Mouse (Mus musculus) layer of hippocampus, adult 2 months (tissue): Measurements from ENCODE around the gene St8sia2. TPM values are rescaled to one million over a fixed set of nuclear protein-coding genes. Genes with fewer than 3 reads are reported as not detected.
A peak's percentile ranks its signal among the peaks of the same experiment; 100 is the strongest.
"Not testable (repeated sequence)": the region's sequence is repeated elsewhere in the genome, so short reads cannot be mapped to it uniquely, and the experiment has no call there.

Source experiments
- DNase-seq, 2 experiments: peaks; one replicate each; pipeline ENCODE4 v3.0.0; 2022; ENCODE audit warnings: low spot score in 2 of 2
- H3K27ac ChIP-seq: fragments of 200-600 bp; 2 replicates; pipeline ENCODE4 v1.8.1; 2022
- H3K4me3 ChIP-seq: fragments of 200-600 bp; 2 replicates; pipeline ENCODE4 v1.8.1; 2022; ENCODE audit warnings: mild to moderate bottlenecking
- CTCF ChIP-seq: fragments of 200-600 bp; conservative IDR thresholded peaks from 2 replicates; pipeline ENCODE4 v1.8.1; 2022; ENCODE audit warnings: antibody characterized with exemption, mild to moderate bottlenecking, moderate library complexity
- total RNA-seq, 2 experiments: library from RNA; stranded (reverse); gene quantifications; 2 replicates each; pipeline ENCODE4 v1.2.3; 2021

Gene St8sia2
- total RNA-seq, 2 experiments from 2014 or later, result 1.3 to 1.8 TPM

- H3K27ac ChIP-seq, result no peak overlapping the region
- no peak for TF ChIP-seq CTCF
- DNase-seq, result no peak
- peak overlapping the region; percentile 67 for H3K4me3 ChIP-seq
Measured at GRCm38 (mm10) chr7:74012858-74013600, 461 bp downstream of the St8sia2 start.

GRCm38 (mm10) chr7:74011976-74012857, 1.3 kb downstream of the St8sia2 start:
- peak overlapping the region; percentile 67 for H3K4me3 ChIP-seq
- no peak for DNase-seq
- no peak overlapping the region for H3K27ac ChIP-seq
- no peak for TF ChIP-seq CTCF

GRCm38 (mm10) chr7:74008946-74009542, 4.4 kb downstream of the St8sia2 start:
- H3K4me3 ChIP-seq, result no peak overlapping the region
- no peak overlapping the region for H3K27ac ChIP-seq
- TF ChIP-seq CTCF, result no peak
- no peak for DNase-seq

- Histone ChIP-seq H3K27ac (no peak overlapping the region), H3K4me3 (no peak overlapping the region)
- TF ChIP-seq CTCF, result no peak
- DNase-seq, result no peak
Measured at GRCm38 (mm10) chr7:74006775-74007371, 6.6 kb downstream of the St8sia2 start.

GRCm38 (mm10) chr7:74006364-74006763, 7.1 kb downstream of the St8sia2 start:
- Histone ChIP-seq H3K27ac (no peak overlapping the region), H3K4me3 (no peak overlapping the region)
- no peak for DNase-seq
- no peak for TF ChIP-seq CTCF

GRCm38 (mm10) chr7:74000743-74001510, 12.6 kb downstream of the St8sia2 start:
- no peak for TF ChIP-seq CTCF
- H3K27ac ChIP-seq, result no peak overlapping the region
- no peak overlapping the region for H3K4me3 ChIP-seq
- DNase-seq, result no peak

GRCm38 (mm10) chr7:73989366-73989765, 24.1 kb downstream of the St8sia2 start:
- no peak for TF ChIP-seq CTCF
- Histone ChIP-seq H3K27ac (no peak overlapping the region), H3K4me3 (no peak overlapping the region)
- no peak for DNase-seq

- DNase-seq, H3K4me3 ChIP-seq, H3K27ac ChIP-seq: not testable (repeated sequence)
Measured at GRCm38 (mm10) chr7:73972157-73972556, 41.3 kb downstream of the St8sia2 start.

- TF ChIP-seq CTCF, result no peak
- no peak for DNase-seq
- no peak overlapping the region for H3K27ac ChIP-seq
- no peak overlapping the region for H3K4me3 ChIP-seq
Measured at GRCm38 (mm10) chr7:73965164-73965563, 48.3 kb downstream of the St8sia2 start.

GRCm38 (mm10) chr7:73962431-73962830, 51.1 kb downstream of the St8sia2 start:
- no peak for TF ChIP-seq CTCF
- H3K27ac ChIP-seq, result no peak overlapping the region
- DNase-seq, result no peak
- no peak overlapping the region for H3K4me3 ChIP-seq

GRCm38 (mm10) chr7:73954441-73954840, 59.0 kb downstream of the St8sia2 start:
- no peak for TF ChIP-seq CTCF
- no peak overlapping the region for H3K27ac ChIP-seq
- no peak overlapping the region for H3K4me3 ChIP-seq
- peak; percentile 4 to 15 for DNase-seq

- no peak for TF ChIP-seq CTCF
- no peak for DNase-seq
Measured at GRCm38 (mm10) chr7:73953131-73953530, 60.4 kb downstream of the St8sia2 start.

More at GRCm38 (mm10) chr7:73953131-73953530, 60.4 kb downstream of the St8sia2 start:
- Histone ChIP-seq H3K4me3 (no peak overlapping the region), H3K27ac (no peak overlapping the region)
